Mouse (Mus musculus): Measurements from ENCODE around the gene Qser1.

The Qser1 gene

GRCm38 (mm10) chr2:104817555-104818330 lies 1.2 kb upstream of the Qser1 start:
- DNase-seq (ENCODE audit: low read depth, low spot score) = no peak

GRCm38 (mm10) chr2:104816866-104817439 lies 393 bp upstream of the Qser1 start:
- peak; percentile 77 for DNase-seq (ENCODE audit: low read depth, low spot score)

GRCm38 (mm10) chr2:104815561-104816370 lies 794 bp downstream of the Qser1 start:
- no peak for DNase-seq (ENCODE audit: low read depth, low spot score)

GRCm38 (mm10) chr2:104814181-104814951 lies 2.2 kb downstream of the Qser1 start:
- DNase-seq (ENCODE audit: low read depth, low spot score) = no peak

GRCm38 (mm10) chr2:104805435-104805834 lies 11.1 kb downstream of the Qser1 start:
- no peak for DNase-seq (ENCODE audit: low read depth, low spot score)

- no peak for DNase-seq (ENCODE audit: low read depth, low spot score)
Observed at GRCm38 (mm10) chr2:104774763-104775162, 41.8 kb downstream of the Qser1 start.

- no peak for DNase-seq (ENCODE audit: low read depth, low spot score)
Observed at GRCm38 (mm10) chr2:104768697-104769096, 47.9 kb downstream of the Qser1 start.

- DNase-seq (ENCODE audit: low read depth, low spot score) = no peak
Observed at GRCm38 (mm10) chr2:104764018-104764417, 52.5 kb downstream of the Qser1 start.

GRCm38 (mm10) chr2:104763134-104763703 lies 53.3 kb downstream of the Qser1 start:
- DNase-seq (ENCODE audit: low read depth, low spot score) = no peak

- no peak for DNase-seq (ENCODE audit: low read depth, low spot score)
Observed at GRCm38 (mm10) chr2:104750611-104751010, 65.9 kb downstream of the Qser1 start.

- DNase-seq (ENCODE audit: low read depth, low spot score) = no peak
Observed at GRCm38 (mm10) chr2:104748652-104749183, 67.8 kb downstream of the Qser1 start.

- no peak for DNase-seq (ENCODE audit: low read depth, low spot score)
Observed at GRCm38 (mm10) chr2:104746251-104746650, 70.3 kb downstream of the Qser1 start.

GRCm38 (mm10) chr2:104743971-104744370 lies 72.6 kb downstream of the Qser1 start:
- DNase-seq (ENCODE audit: low read depth, low spot score) = no peak

- DNase-seq (ENCODE audit: low read depth, low spot score) = no peak
Observed at GRCm38 (mm10) chr2:104743160-104743559, 73.4 kb downstream of the Qser1 start.

- DNase-seq (ENCODE audit: low read depth, low spot score) = peak; percentile 63
Observed at GRCm38 (mm10) chr2:104742741-104743064, 73.9 kb downstream of the Qser1 start, which contains the start of gene Depdc7. Gene Depdc7 (minus strand): TSS chr2:104742878.

GRCm38 (mm10) chr2:104741896-104742740 lies 74.4 kb downstream of the Qser1 start:
- DNase-seq (ENCODE audit: low read depth, low spot score) = no peak

GRCm38 (mm10) chr2:104741015-104741758 lies 75.4 kb downstream of the Qser1 start:
- DNase-seq (ENCODE audit: low read depth, low spot score) = no peak

GRCm38 (mm10) chr2:104740248-104740949 lies 76.2 kb downstream of the Qser1 start:
- DNase-seq (ENCODE audit: low read depth, low spot score) = no peak

GRCm38 (mm10) chr2:104739691-104740090 lies 76.9 kb downstream of the Qser1 start:
- no peak for DNase-seq (ENCODE audit: low read depth, low spot score)
